Mouse (Mus musculus): ENCODE results near the gene Nell2. TPM values are rescaled to one million over a fixed set of nuclear protein-coding genes. Genes with fewer than 3 reads are reported as not detected.

Gene Nell2
- not detected for total RNA-seq (2023)

GRCm38 (mm10) chr15:95527948-95528861, at the start of gene Nell2:
Nell2 (minus strand) TSS chr15:95528559.

Other genes starting within 250 kb of the Nell2 start
- gene Dbx2, start 127.4 kb upstream of the Nell2 start, total RNA-seq (2023) = not detected